Mouse (Mus musculus) Muller cell, postnatal 12 days (primary cell): ENCODE results near the gene Ulk4.
A peak's percentile ranks its signal among the peaks of the same experiment; 100 is the strongest.

Experiments
- DNase-seq: peaks from one replicate; pipeline ENCODE4 v3.0.0-alpha.2; 2015; ENCODE audit errors: inconsistent ontology term

Gene Ulk4

GRCm38 (mm10) chr9:121020360-121020759, 256.6 kb downstream of the Ulk4 start:
- DNase-seq: no peak

DNA sequence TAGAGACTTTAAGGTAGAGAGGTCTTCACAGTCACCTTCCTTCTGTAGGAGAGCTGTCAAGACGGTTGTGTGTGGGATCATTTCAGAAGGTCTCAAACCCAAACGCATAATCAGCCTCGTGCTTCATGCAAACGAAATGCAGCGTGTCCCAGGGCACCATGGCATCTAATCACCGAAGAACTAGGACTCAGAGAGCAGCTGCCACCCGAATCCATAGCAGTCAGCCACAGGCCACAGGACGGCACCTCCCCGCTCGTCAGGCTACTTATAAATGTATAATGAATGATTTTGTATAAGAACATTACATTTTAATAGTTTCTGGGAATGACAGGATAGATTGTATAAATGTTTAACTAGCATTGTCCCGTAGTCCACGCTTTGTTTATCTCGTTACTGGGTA, 257.1 kb downstream of the Ulk4 start:
- DNase-seq: no peak

- no peak for DNase-seq
Observed at GRCm38 (mm10) chr9:121018524-121019315, 258.3 kb downstream of the Ulk4 start.

DNA sequence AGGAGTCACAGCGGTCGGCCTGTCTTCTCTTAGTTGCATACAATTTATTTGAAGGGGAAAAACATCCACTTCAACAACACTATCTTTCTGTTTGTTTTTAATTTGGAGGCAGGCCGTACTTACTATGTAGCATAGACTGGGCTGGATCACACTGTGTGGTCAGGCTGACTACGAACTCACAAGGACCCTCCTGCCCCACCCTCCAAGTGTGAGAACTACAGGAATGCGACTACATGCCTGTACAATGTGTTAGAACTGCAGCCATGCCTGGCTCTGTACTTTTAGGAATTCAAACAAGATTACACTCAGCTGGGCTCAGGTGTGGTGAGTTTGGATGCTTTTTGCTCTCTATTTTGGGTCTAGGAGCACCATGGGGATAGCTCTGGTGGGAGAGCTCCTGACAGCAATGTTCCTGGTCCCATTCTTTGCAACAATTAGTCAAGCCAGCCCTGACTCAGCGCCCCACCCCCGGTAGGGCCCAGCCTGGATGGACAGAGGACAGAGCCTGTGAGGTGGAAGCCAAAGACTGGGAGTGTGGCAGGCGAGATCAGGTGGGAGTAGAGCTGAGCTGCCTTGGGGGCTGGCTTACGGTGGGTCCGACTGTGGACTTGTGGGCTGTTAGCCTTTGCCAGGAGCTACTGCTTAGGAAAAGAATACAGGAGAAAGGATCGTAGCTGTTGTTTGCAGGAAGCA, 261.0 kb downstream of the Ulk4 start:
- DNase-seq: no peak

DNA sequence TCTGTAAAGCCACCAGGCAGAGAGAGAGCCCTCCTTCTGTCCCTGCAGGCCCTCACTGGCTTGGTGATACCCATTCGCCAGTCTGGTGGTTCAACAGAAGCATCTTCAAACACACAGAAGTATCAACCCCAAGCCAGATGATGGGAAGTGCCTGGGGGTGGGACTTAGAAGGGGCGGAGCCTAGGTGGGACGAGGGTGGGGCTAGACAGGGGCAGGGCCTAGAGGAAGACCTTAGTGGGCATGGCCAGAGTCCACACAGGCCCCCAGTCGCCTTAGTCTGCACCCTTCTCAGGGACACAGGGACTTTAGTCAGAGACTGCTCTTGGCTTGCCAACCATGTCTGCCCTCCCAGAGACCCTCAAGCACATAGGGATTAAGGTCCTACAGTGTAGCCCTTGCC, 265.5 kb downstream of the Ulk4 start:
- DNase-seq: no peak

GRCm38 (mm10) chr9:121010544-121010943, 266.5 kb downstream of the Ulk4 start:
- no peak for DNase-seq

DNA sequence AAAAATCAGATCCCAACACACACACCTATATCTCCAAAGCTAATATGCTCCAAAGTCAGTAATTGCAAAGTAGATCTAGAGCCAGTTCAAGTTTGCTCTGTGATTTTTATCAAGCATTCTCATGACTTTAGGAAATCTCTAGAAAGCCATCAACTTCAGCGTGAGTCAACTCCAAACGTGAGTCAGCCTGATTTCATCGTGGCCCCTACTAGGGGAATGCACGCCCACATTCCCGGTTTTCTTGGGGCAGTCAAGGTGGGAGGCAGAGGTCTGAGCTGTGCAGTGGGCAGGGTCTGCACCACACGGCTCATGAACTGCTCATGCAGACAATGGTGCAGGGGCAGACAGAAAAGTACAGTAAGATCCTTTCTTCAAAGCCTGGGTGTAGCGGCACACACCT, 271.0 kb downstream of the Ulk4 start:
- no peak for DNase-seq

DNA sequence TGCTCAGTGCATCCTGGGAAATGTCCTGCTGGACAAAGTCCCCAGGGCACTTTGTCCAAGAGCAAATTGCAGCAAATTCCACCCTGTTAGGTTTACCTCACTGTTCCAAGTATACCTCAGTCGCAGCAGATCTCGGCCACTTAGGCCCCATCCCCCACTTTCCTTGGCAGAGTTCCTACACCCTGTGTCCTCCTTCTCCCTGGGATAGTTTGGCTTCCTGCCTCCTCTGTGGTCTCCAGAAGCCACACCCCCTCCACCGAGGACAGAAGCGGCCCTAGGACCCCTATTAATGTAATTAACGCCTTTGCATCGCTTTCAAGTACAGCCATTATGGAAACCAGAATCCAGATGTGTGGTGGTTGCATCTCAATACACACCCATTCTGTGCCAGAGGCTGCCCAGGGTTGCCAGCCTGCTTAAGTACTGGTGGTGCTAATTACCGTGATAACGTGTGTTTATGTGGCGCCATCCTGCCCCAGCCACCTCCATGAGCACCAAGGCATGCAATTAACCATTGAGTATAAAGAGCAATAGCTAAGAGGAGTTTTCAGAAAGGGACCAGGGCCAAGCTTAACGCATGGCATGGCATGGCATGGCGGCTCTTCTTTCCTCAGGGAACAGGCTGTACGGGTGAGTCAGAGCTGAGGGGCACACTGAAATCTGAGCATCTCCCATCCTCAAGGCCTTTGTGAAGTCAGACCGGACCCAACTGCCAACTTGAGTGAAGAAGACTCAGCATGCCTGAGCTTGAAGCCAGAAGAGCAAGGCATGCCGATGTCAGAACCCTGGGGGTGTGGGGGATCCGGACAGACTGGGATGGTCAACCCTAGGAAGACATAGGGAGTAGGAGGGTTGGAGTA, 275.1 kb downstream of the Ulk4 start:
- DNase-seq: no peak

DNA sequence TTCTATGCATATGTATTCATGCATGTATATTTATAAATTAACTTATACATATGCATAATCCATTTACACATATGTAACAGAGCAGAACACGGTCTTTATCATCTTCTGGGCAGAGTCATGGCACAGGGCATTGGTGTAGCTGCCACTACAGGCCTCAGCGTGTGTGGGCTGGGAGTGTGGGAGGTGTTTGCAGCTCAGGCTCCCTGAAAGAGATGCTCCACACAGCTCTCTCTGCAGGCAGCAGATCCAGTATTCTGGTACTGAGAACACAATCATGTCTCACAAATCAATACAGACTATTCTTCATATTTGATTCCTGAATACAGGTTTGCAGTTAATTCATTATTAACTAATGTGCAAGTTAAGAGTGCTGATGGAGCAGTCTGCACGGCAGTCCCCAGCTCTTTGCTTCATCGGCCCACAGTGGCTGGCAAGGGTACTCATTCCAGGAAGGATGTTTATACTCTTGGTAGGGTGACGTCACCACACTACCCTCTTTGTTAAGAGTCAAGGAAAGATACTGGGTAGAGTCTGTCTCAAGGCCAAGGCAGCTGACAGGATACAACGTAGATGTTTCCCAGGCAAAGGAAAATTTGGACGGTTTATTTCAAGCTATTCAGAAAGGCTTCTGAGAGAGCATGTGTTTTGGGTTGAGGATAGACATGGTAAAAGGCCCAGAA, 276.2 kb downstream of the Ulk4 start:
- DNase-seq: peak; percentile 37

GRCm38 (mm10) chr9:120998696-120999095, 278.3 kb downstream of the Ulk4 start:
- DNase-seq: no peak

GRCm38 (mm10) chr9:120994223-120995155, 282.5 kb downstream of the Ulk4 start:
- no peak for DNase-seq

DNA sequence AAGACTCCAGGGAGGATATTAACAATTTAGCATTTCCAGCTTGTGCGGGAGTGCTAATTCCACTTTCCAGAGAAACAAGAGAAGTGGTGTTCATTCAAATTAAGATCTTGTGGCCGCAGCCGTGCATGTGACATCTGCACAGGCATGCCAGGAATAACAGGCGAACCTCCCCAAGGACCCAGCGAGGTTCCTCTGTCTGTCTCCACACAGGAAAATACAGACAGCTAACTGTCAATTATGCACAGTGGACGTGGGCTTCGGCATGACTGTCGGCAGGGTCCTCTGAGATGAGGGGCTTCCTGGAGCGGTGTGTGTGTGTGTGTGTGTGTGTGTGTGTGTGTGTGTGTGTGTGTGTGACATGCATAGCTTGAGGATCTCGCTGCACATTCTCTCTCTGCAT, 284.0 kb downstream of the Ulk4 start:
- DNase-seq: no peak

DNA sequence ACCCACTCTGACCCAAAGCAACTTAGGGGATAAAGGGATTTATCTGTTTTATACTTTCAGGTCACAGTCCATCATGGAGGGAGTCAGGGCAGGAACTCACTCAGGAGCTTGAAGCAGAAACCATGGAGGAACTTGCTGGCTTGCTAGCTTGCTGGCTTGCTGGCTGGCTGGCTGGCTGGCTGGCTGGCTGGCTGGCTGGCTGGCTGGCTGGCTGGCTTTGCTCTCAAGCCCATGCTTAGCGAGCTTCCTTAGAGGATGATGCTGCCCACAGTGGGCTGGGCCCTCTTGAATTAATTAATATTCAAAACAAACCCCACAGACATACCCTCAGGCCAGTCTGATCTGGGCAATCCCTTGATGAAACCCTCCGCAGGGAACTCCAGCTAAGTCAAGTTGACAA, 285.2 kb downstream of the Ulk4 start:
- DNase-seq: no peak

- peak; percentile 51 for DNase-seq
Observed at GRCm38 (mm10) chr9:120989806-120990700, 286.9 kb downstream of the Ulk4 start.

- no peak for DNase-seq
Observed at GRCm38 (mm10) chr9:120988088-120988487, 288.9 kb downstream of the Ulk4 start.

DNA sequence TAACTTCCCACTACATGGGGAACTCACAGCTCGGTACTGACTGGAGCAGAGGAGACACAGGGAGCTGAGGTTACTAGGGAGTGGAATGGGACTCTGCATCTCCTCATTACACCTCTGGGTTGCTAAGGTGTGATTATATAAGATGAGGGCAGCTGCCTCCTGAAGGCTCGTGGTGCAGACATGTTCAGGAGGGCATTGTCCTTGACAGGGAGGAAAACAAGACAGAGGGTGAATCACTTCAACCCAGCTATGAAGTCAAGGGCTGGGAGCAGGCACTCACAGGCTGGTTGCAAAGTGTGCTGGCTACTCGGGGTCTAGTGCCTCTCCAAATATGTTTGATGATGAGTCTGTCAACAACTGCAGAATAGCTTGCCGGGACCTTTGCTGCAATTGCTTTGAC, 290.0 kb downstream of the Ulk4 start:
- no peak for DNase-seq

DNA sequence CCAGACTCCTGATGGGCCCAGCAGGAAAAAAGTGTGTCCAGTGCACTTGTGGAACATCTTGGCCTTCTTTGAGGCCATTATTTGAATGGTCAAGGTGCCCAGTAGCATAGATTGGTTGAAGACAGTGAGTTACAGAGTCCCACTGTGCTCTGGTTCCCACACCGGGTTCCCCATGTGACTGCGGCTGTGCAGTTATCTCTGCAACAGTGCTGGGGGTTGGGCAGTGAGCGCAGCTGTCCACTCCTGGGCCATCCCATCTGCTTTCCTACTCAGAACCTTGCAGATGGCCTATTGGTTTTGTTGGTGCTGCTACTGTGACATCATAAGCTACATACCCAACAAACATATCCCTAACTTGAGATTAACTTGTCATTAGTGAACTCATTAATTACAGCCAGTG, 290.7 kb downstream of the Ulk4 start:
- DNase-seq: no peak

DNA sequence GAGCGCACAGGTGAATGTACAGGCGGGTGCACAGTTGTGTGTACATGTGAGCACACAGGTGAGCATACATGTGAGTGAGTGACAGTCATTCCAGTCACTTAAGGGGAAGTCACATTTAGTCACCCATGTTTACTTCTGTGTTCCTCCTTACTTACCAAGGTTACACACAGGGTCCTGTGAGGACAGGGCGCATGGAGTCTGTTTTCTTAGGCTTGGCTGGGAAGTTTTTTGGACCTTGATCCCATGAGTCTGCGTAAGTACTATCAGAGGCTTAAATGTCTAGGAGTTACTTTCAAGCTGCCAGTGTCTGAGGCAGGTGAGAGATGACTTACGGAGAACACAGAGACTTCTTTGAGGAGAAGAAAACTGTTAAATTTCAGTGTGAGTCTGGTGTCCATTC, 291.5 kb downstream of the Ulk4 start:
- DNase-seq: no peak

DNA sequence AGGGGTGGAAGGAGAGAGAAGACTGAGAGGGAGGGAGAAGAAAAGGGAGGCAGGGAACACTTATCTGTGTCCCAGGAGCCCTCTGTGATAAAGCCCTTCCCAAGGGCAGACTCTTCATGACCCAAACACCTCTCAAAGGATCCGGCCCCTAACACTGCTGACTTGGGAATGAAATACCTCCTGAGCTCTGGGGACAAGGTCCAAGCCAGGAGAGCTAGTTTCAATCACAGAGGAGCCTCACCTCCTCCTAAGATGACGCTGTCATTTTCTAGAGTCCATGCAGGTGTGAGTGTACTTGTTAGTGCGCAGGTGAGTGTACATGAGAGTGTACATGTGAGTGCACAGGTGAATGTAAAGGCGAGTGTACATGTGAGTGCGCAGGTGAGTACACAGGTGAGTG, 292.0 kb downstream of the Ulk4 start:
- no peak for DNase-seq

DNA sequence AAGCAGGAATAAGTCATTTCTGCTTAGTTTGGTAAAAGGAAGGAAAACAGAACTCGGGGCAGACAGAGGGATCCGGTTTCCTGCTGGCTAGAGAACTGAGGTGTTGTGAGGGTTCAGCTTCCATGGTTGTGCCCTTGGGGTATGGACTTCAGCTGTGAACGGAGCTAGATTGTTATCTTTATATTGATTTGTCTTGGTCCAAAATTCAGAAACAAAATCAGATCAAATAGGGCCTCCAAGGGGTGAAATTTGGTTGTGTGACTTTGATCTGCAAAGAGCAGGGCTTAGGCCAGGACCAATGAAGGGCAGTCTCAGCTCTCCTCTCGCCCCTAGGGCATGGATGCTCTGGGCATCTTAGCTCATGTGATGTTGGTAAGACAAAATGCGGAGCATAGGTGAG, 292.5 kb downstream of the Ulk4 start:
- no peak for DNase-seq
